Mouse (Mus musculus) liver, embryonic 14.5 days (tissue): ENCODE data around the gene Gm20716.

Source experiments
- CTCF ChIP-seq: IDR thresholded peaks from 2 replicates; pipeline ENCODE4 v1.5.1; 2016; ENCODE audit warnings: antibody characterized with exemption, low read depth, control low read depth
- EP300 ChIP-seq: IDR thresholded peaks from 2 replicates; pipeline ENCODE4 v1.6.1; 2016; ENCODE audit warnings: antibody characterized with exemption, low read depth

DNA sequence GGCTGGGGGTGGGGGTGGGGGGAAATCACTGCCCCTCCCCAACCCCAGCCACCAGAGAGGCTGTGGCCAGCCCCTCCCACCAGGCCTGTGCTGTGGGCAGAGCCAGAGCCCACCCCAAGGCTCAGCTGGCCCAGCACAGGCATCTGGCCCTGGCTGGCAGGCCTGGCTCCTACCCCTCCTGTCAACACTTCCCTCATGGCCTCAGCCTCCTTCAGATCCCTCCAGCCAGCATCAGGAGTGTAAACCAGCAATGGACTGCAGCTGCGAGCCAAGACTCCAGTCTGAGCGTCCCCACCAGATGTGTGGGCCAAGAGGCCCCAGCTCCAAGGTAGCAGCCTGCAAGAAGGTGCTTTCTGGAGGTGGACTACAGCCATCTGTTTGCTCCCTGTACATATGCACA, 84.7 kb downstream of the Gm20716 start:
- TF ChIP-seq CTCF: no peak
- no peak for TF ChIP-seq EP300
